Mouse (Mus musculus) heart, adult 8-10 months (tissue): ENCODE results near the gene Gnat3. TPM values are rescaled to one million over a fixed set of nuclear protein-coding genes. Genes with fewer than 3 reads are reported as not detected.

Source experiments
- DNase-seq: peaks from one replicate; pipeline ENCODE4 v3.0.0; 2022; ENCODE audit warnings: low spot score
- total RNA-seq, 4 experiments: library from RNA; stranded (reverse); gene quantifications; 2 replicates each; pipeline ENCODE4 v1.2.4; 2022

Gene Gnat3
- total RNA-seq, 4 experiments from 2014 or later, result 0.44 to 0.66 (median 0.53) TPM

DNA sequence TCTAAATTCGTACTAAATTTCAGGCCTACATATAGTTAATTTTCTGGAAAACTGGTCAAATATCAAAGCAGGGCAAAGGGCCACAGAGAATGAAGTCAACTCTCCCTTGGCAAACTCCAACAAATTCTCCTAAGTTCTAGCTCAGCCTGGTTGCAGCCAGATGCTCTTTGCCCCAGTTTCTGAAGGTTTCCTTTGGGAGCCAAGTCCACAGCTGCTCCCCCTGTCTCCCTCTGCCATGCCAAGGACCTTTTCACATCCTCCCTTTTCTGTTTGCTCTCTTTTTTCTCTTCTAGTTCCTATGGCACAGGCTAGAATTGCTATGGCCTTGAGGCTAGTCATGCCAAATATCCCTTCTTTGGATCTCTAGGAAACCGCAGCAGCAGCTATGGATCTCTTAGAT lies 43.8 kb downstream of the Gnat3 start:
- DNase-seq, result peak; percentile 73

DNA sequence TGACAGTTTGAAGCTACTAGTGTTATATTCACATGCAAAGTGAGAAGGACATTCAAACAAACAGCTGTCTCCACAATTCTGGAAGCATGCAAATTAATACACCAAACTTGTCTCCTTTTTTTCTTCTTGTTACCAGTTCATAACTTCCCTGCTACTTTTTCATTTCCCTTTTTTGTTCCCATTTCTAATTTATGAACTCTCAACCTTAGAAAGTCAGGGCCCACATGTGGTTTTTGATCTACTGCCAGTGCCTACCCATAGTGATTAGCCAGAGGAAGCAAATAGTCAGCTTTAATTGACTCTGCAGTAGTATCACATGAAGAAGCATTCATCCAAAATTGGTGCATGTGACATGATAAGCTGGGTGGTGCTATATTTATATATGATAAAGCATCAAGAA lies 44.7 kb downstream of the Gnat3 start:
- DNase-seq, result no peak

DNA sequence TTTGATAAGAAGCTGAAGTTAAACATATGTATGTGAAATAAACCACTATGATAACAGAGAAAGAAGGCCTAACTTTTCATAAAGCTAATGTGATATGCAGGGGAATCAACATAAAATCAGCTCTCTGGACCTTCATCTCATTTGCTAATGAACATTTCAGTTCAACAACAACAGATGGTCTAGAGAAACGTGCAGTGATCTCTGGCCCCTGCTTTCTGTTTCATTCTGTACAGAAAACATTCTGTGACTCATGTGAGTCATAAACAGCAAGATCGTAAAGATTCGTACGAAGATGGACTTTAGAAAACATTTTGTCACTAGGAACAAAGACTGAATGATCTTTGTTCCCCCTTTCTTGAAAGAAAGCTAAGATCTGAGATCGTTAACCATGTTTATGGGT lies 48.0 kb downstream of the Gnat3 start:
- no peak for DNase-seq

DNA sequence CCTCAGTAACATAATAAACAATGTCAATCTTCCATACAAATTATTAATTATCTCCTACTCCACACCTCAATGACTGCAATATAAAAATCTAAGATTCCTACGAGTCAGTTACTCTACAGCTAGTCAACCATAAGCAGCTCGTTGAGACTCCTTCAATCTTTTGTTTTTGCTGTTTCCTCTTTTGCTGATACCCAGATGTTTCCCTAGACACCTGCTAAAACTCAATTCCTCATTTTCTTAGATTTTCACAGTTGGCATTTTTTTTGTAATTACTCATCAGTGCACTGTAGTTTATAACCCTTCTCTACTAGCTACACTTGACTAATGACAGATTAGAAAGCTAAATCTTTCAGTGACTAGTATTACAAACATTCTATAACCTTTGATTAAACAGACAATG lies 50.8 kb downstream of the Gnat3 start:
- no peak for DNase-seq

DNA sequence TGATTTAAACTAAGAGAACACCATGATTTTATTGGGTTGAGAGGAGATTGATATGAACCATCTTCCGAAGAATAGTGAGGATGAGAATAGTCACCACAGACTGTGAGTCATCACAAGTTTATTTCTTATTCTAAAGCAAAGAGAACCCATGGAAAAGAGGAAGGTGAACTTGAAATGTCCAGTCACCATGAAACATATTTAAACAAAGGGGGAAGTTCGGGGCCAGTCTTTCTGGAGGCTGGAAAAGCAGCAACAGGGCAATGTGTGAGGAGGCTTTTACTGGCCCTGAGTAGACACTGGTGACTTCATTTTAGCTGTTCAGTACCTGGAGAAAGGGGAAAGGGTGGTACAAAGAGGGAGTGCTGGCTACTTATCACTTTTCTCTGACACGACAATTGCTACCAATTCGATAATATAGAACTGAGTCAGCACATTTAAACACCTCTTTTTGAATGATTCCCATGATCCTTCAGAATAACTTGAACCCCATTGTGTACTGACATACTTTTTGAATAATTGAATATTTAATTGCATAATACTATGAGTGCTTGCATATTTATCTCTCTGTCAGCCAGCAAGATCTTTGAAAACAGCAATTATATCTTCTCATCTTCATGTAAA lies 52.0 kb downstream of the Gnat3 start:
- no peak for DNase-seq

DNA sequence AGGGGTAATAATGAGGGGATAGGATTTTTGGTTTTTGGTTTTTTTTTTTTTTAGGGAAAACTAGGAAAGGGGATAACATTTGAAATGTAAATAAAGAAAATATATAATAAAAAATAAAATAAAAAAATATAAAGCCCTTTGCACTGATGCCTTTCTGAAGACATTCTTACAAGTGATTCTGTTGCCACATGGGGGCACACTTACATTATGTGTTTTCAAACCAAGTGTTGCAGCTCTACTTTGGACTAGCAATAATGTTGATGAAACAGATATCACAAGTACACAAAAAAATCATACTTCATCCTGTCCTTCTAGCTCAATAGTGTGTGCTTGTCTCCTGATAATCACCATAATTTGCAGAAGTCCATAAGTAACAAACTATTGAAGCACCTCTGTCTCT lies 61.0 kb downstream of the Gnat3 start:
- DNase-seq, result no peak

DNA sequence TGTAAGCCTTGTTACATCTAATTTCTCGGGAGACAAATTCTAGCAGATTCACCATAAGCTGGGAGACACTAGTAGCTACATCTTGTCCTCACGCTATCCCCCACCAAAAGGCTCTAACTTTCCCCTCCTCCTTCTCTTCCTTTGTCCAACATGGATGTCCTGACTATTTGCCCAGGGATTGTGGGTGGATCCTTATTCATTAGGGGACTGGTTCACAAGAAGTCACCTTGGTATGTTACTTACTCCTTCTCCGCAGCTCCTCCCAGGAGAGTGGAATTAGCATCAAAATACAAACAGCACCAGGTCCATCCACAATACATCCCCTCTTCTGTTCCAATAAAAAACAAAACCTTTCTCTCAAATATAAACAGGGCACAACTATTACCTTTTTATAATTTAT lies 65.2 kb downstream of the Gnat3 start:
- DNase-seq, result no peak

DNA sequence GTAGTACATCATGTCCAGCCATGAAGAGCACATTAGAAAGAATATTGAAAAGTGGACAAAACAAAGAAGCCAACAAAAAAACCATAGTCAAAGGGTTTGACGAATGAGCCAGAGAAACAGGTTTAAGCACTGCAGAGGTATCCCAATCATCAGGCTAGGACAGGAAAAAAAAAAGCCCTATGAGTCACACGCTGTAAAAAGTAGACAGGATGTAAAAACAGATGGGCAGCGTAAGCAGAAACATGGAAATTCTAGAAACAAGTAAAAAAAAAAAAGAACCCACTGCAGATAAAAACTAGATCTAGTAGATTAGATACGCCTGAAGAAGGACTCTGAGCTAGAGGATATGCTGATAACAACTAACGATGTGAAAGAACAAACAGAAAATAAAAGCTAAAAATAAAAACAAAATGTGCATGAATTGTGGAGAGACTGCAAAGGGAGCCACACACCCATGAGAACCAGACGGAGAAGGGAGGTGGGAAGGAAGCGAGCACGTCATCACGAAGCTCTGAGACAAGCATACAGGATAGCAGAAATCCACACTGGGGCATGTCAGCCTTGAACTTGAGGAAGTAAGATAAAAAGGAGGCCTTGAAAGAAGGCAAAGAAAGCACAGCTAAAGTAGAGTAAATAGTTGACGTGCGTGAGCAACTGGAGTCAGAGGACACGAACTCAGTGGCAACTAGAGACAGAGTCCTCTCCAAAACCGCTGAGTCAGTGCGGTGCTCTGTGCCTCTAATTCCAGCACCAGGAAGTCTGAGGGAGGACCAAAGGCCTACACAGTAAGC lies 73.7 kb downstream of the Gnat3 start:
- peak; percentile 40 for DNase-seq

DNA sequence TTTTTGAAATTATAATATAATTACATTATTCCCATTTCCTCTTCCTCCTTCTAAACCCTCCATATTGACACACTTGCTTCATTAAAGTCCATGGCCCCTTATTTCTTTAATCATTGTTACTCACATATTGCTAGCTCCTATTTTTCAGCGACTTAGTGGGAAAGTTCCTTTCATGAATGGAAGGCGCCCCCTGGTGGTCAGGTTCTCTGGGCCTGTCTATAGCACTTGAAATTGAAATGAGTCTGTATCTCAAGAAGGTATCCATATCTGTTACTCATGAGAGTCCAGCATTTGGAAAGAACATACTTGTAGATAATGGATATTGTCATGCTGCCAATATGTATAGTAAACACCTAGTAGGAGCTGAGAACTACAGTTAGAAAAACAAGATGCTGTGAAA lies 80.7 kb downstream of the Gnat3 start:
- peak; percentile 77 for DNase-seq

DNA sequence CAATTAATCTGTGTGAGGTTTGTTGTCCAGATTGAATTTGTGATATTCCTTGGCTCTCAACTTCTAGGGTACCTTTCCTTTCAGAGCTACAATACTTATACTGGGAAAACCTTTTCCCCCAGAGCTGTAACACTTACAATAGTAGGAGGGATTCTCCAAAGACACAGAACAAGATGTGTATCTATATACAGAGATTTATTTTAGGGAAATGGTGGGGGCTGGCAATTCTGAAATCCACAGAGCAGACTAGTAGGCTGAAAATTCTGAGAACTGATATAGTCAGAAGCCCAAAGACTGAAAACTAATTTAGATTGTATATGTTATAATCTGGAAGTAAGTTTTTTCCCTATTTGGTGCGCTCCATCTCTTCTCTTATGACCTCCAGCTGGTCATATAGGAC lies 86.5 kb downstream of the Gnat3 start:
- no peak for DNase-seq

DNA sequence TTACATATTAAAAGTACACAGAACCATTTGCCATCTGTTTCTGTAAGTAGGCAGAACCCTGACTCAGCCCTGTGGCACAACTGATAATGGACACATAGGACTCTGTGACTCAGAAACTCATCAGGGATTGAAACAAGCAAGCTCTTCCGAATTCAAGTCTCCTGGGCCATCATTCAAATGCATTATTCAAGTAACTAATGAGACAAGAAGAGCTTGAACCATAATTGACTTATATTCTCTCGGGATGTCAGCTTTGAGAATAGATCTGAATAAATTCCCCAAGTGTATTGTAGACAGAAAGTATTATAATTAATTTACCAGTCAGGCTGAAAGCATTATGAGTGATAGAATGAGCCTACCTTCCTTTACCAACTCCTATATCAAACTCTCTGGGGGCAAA lies 93.0 kb downstream of the Gnat3 start:
- no peak for DNase-seq

Other genes with a start within 250 kb of the Gnat3 start
- gene Cd36, start 73.7 kb upstream of the Gnat3 start, total RNA-seq, result 1,000 to 10,000 TPM; 1,805 to 2,010 (median 1,953) TPM